Mouse (Mus musculus): Measurements from ENCODE around the gene 1700001O22Rik. TPM values are rescaled to one million over a fixed set of nuclear protein-coding genes. Genes with fewer than 3 reads are reported as not detected.

1700001O22Rik gene
- polyA plus RNA-seq, 2 experiments from 2014 or later, result 0.62 TPM; not detected in 1

GRCm38 (mm10) chr2:30778235-30778634 lies 25.2 kb downstream of the 1700001O22Rik start:
- ATAC-seq, result no peak

- no peak for ATAC-seq
These were observed 26.2 kb downstream of the 1700001O22Rik start for GRCm38 (mm10) chr2:30777266-30777665.

DNA sequence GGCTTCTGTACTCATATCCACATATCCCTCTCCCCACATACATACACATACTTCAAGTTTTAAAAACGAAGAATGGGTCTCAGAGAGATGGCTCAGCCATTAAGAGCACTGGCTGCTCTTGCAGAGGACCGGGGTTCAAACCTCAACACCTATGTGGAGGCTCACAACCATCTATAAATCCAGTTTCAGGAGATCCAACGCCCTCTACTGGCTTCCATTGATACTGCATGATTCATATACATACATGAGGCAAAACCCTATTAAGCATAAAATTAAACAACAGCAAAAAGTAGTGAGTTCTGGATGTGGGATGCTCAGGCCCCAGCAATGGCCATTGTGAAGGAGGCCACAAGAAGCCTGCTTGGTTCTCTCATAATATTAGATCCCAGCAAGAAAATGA lies 27.5 kb downstream of the 1700001O22Rik start:
- no peak for ATAC-seq

DNA sequence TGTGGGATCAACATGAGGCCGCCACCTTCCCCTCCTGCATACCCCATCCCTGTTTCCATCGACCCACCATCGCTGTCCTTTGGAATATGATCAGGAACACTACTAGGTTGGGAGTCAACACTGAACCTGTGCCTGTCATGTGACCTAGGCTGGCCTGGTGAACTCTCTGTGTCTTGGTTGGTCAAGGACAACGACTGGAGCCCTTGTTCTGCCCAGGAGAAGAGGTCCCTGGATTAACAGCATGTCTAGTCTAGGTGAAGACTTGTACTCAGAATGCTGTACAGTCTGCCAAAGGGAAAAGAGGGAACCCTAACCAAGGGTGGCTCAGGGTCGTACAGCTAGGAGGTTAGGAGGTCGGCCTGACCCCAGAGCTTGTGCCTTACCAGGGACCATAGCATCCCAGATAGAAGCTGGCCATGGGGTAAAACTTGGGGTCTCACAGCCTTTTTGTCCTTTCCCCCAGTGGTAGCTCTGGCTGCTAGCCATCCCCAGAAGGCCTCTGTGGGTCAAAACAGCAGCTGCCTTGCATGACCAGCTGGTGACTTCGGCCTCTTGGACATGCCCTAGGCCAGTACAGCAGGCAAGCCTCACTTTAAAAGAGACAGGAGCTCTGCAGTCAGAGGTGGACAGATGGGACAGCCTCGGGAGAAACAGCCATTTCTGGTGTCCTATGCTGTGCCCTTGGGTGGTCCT lies 30.0 kb downstream of the 1700001O22Rik start:
- no peak for ATAC-seq

- ATAC-seq, result no peak
These were observed 30.7 kb downstream of the 1700001O22Rik start for GRCm38 (mm10) chr2:30772581-30773312.

GRCm38 (mm10) chr2:30771806-30772460 lies 31.5 kb downstream of the 1700001O22Rik start:
- ATAC-seq, result no peak

DNA sequence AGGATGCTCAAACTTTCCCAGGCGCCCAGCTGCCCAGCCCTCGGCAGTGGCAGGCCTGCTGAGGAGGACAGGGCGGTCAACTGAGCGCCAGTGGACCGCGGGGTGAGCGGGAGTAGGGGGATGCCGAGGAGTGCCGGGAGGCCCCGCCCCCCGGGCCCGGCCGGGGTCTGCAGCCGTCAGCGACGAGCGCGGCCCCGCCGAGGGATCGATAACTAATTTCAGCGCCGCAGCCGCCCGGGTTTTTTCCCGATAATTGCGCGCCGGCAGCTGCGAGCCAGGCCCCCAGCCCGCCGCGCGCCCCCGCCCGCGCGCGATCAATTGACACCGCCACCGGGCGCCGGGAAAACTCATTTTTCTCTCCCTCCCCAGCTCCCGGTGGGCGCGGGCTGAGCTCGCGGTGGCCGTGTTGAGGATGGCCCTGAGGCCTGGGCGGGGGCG lies 32.1 kb downstream of the 1700001O22Rik start:
- no peak for ATAC-seq

DNA sequence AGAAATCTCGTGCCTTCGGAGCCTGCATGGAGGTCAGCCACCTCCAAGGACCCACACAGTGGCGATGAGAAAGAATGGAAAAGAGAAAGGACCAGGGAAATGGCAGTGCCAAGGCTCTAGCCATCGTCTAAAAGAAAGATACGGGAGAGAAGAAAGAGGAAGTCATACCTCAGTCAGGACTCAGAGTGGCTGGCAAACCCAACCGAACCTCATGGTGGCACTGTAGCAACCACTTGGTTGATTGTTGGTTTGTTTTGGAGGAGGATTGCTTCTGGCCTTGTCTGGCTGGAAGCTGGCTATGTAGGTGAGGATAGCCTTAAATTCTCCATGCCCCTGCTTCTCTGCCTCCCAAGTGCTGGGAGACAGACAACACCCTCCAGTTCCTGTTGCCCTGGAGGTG lies 34.3 kb downstream of the 1700001O22Rik start:
- ATAC-seq, result no peak

GRCm38 (mm10) chr2:30768529-30768928 lies 34.9 kb downstream of the 1700001O22Rik start:
- ATAC-seq, result no peak

DNA sequence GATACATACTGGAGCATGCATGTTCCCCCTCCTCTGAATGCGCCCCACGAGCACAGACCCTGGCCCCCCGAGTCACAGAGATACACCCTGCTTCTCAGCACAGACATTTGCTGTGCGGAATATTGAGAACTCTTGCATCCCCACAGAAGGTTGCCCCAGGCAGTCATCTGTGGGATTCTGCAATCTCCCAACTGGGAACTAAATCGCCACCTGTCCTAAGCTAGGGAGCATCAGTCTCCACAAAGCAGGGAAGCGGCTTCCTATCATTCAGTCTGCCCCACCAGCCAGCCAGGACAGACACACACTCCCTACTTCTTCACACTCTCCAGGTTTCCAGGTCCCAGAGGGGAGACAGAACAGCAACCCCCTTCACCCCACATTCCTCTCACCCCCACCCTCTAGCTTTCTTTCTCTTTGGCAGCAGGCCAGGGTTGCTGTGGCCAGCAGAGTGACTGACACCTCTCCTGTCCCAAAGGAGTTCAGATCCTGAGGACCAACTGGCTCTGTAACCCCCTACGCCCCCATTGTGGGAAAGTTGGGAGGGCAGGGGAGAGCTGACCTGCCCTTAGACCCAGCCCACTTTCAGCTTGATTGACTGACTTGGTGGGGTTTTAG lies 35.7 kb downstream of the 1700001O22Rik start:
- no peak for ATAC-seq

- no peak for ATAC-seq
These were observed 37.0 kb downstream of the 1700001O22Rik start for GRCm38 (mm10) chr2:30766446-30766845.

- ATAC-seq, result no peak
These were observed 42.8 kb downstream of the 1700001O22Rik start for GRCm38 (mm10) chr2:30760706-30761105.

- ATAC-seq, result no peak
These were observed 43.5 kb downstream of the 1700001O22Rik start for GRCm38 (mm10) chr2:30759858-30760547.

DNA sequence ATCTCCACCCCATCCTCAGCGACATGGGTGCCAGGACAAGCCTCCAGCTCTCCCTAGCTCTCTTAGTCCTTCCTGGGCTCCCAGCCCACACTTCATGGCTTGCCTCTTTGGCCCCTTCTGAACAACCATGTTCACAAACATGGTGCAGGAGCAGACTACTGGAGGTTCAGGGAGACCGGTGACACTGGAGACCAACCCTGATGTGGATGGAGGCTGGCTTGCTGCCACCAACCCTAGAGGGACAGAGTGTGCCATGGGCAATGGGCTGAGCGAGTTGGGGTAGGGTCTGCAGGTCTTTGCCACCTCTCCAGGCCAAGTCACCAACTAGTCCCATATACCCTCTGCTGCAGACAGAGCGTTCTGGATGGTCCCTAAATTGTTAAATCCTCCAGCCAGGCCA lies 44.0 kb downstream of the 1700001O22Rik start:
- ATAC-seq, result no peak

DNA sequence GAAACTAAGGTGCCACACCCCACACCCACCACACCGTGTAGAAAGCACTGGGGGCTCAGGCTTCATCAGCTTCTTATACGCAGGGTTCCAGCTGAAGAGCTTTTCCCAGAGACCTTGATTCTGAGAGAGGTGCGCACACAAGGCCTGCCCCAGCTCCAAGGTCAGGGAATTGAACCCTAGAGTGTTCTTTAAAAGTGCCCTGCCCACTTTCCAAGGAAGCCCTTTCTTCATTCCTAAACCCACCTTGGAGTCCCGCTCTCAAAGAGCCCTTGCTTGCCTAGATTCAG lies 44.4 kb downstream of the 1700001O22Rik start:
- no peak for ATAC-seq

DNA sequence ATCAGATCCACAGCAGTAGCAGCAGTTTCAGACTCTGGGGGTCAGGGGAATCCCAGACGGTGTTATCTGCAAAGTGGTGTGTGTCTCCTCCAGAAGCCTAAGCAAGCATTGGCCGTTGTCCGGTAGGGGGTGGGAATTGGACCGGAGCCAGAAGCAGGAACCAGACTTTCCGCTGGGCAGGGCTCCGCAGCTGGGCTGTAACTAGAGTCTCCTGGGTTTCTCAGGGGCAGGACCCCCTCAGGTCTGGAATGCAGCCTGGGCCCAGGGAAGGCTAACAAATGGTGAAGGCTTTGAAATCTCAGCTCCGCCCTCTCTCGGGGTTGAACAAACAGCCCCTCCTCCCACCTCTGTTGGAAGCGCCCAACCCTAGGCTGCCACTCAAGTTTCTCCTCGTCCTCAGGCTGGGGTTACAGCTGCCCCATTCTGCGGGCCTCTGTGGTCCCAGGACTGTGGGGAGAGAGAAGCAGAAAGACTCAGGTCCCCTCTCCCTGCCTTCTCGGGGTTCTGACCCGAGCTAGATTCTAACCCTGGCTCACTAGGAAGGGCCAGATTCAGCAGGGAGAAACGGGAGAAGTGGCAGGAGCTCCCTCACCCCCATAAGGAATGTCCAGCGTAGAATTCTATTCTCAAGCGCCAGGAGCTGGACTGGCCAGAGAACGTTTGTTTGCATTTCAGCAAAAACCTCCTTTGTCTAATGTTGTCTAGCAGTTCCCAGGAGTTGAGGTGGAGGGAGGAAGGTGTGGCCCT lies 44.9 kb downstream of the 1700001O22Rik start:
- ATAC-seq, result no peak

- no peak for ATAC-seq
These were observed 46.3 kb downstream of the 1700001O22Rik start for GRCm38 (mm10) chr2:30756962-30757715.

- ATAC-seq, result no peak
These were observed 47.3 kb downstream of the 1700001O22Rik start for GRCm38 (mm10) chr2:30755985-30756765.

- no peak for ATAC-seq
These were observed 48.6 kb downstream of the 1700001O22Rik start for GRCm38 (mm10) chr2:30754831-30755230.

GRCm38 (mm10) chr2:30753219-30753618 lies 50.2 kb downstream of the 1700001O22Rik start:
- no peak for ATAC-seq

Data from CD4-positive, CD25-positive, alpha-beta regulatory T cell, adult 4 months (primary cell).